Mouse (Mus musculus): Measurements from ENCODE around the gene Gm42372. TPM values are rescaled to one million over a fixed set of nuclear protein-coding genes. Genes with fewer than 3 reads are reported as not detected.
A peak's percentile ranks its signal among the peaks of the same experiment; 100 is the strongest.

Gm42372 gene
- polyA plus RNA-seq, 1 experiment = not detected

DNA sequence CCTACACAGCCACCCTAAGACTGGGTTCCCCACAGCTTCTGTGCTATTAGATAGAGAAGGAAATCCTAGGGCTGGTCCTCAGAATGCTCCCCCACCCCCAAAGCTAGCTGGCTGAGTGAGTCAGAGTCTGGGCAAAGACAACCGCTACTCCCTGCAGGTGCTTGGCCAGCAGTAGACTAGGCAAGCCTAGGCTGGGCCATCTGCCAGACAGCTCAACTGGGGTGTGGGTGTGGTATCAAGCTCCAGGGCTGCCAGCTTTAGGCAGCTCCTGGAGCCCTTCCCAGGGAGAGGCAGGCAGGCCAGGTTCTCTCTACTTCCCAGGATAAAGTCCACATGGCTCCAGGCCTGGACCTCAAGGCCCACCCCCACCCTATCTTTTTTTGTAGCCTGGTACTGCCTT lies 34.1 kb downstream of the Gm42372 start:
- Histone ChIP-seq H3K27ac (ENCODE audit: insufficient read depth, low read length) (peak overlapping the region; percentile 18; the same call in 1 of the 2 replicates), H3K4me3 (ENCODE audit: insufficient read depth, low read length) (no peak overlapping the region), H3K4me1 (ENCODE audit: control insufficient read depth, insufficient read depth, low read length) (peaks cover 6% of the 10 kb centered on the region; the same call in 1 of the 2 replicates)
- TF ChIP-seq POLR2A (IDR thresholded peaks at IDR 0.05; ENCODE audit: low read depth, low read length) (no peak), CTCF (IDR thresholded peaks at IDR 0.05; ENCODE audit: borderline replicate concordance, insufficient read depth, low read length) (no peak)

DNA sequence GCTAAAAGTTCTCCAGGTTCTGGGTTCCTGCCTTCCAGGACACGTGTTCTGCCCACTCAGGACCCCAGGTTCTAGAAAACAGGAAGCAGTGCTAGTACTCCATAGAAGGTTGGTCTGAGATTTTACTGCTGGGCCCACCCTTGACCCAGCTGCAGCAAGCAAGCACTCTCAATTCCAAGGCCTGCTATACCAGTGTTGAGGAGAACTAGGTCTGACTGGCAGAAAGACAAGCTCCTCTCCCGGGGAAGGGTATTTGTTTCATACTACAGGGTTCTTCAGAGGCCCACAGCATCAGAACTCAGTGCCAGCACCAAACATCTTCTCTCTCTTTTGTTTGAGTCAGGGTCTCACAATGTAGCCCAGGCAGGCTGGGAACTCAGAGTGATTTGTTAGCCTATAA lies 35.0 kb downstream of the Gm42372 start:
- peaks cover 6% of the 10 kb centered on the region; the same call in 1 of the 2 replicates for H3K4me1 ChIP-seq (ENCODE audit: control insufficient read depth, insufficient read depth, low read length)
- no peak overlapping the region for H3K27ac ChIP-seq (ENCODE audit: insufficient read depth, low read length)
- TF ChIP-seq CTCF (IDR thresholded peaks at IDR 0.05; ENCODE audit: borderline replicate concordance, insufficient read depth, low read length) (no peak), POLR2A (IDR thresholded peaks at IDR 0.05; ENCODE audit: low read depth, low read length) (no peak)

DNA sequence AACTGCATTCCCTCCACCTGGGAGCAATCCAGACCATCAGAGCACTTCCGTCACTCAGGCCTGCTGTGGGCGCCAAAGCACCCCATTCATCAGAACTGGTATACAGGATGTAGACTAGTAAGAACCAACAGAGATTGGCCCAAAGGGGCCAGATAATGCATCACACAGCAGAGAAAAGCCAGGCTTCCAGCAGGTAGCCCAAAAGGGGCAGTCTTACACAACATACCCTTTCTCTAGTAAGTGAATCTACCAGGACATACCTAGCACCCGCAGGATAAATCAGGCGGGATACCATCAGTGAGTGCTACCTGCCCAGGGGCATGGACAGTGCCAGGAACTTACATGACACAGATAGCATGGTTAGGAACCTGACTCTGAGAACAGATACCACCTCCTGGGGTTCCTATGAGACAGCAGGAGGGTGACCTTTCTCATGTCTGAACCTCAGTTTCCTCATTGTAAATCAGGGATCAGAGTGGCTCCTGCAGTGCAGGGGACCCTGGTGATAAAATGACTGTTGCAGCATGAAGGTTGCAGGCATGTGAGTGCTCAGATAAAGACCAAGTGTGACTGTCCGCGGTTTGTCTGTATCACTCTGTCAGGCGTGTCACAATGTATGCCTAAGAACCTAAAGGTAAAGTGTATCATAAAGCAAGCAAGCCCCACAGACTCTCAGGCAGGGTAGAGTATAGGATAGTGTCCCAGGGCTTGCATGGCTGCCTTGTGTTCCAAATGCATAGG lies 36.7 kb downstream of the Gm42372 start:
- TF ChIP-seq POLR2A (IDR thresholded peaks at IDR 0.05; ENCODE audit: low read depth, low read length) (no peak), CTCF (IDR thresholded peaks at IDR 0.05; ENCODE audit: borderline replicate concordance, insufficient read depth, low read length) (no peak)
- no peak overlapping the region for H3K4me3 ChIP-seq (ENCODE audit: insufficient read depth, low read length)
- H3K4me1 ChIP-seq (ENCODE audit: control insufficient read depth, insufficient read depth, low read length) = peaks cover 6% of the 10 kb centered on the region; the same call in 1 of the 2 replicates
- H3K27ac ChIP-seq (ENCODE audit: insufficient read depth, low read length) = no peak overlapping the region

More for the DNA sequence above, 35.0 kb downstream of the Gm42372 start:
- no peak overlapping the region for H3K4me3 ChIP-seq (ENCODE audit: insufficient read depth, low read length)

- TF ChIP-seq CTCF (IDR thresholded peaks at IDR 0.05; ENCODE audit: borderline replicate concordance, insufficient read depth, low read length) (no peak), POLR2A (IDR thresholded peaks at IDR 0.05; ENCODE audit: low read depth, low read length) (no peak)
- no peak overlapping the region for H3K4me3 ChIP-seq (ENCODE audit: insufficient read depth, low read length)
- peaks cover 6% of the 10 kb centered on the region; the same call in 1 of the 2 replicates for H3K4me1 ChIP-seq (ENCODE audit: control insufficient read depth, insufficient read depth, low read length)
- H3K27ac ChIP-seq (ENCODE audit: insufficient read depth, low read length) = no peak overlapping the region
Measured at GRCm38 (mm10) chr7:17022176-17022575, 39.3 kb downstream of the Gm42372 start.

DNA sequence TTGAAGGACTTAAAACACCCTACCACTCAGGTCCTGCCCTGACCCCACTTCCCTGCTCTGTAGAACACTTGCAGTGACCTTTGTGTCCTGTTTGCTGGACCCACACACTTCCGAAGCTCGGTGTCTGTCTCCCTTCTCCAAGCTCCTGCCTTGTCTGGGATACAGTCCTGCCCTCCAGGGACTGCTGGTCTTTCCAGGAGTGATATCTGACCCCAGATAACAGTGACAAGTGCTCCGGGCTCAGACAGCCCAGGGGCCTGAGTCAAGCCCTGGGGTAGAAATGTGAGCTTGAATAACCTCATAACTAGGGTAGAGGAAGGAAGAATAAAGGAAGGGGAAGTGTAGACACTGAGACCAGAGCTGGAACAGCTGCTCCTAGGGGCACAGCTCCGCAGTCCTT lies 40.8 kb downstream of the Gm42372 start:
- no peaks in the 10 kb centered on the region for H3K4me1 ChIP-seq (ENCODE audit: control insufficient read depth, insufficient read depth, low read length)
- TF ChIP-seq POLR2A (IDR thresholded peaks at IDR 0.05; ENCODE audit: low read depth, low read length) (no peak), CTCF (IDR thresholded peaks at IDR 0.05; ENCODE audit: borderline replicate concordance, insufficient read depth, low read length) (no peak)
- no peak overlapping the region for H3K27ac ChIP-seq (ENCODE audit: insufficient read depth, low read length)
- no peak overlapping the region for H3K4me3 ChIP-seq (ENCODE audit: insufficient read depth, low read length)

DNA sequence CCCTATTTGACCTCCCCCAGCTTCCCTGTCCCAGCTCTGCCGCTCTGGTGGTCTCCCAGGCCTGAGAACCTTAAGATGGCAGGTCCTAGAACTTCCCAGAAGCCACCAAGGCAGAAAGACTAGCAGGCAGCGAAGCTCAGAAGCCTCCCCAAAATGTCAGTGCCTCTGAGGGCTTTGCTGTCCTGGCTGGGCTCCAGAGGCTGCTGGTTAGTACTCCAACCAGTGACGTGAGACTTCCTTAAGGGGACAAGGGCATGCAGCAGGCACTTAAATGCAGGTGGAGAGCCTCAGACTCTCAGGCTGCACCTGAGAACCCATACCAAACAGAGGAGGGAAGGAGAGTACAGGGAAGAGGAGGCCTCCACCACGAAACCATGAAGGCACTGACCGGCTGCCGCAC lies 41.3 kb downstream of the Gm42372 start:
- no peaks in the 10 kb centered on the region for H3K4me1 ChIP-seq (ENCODE audit: control insufficient read depth, insufficient read depth, low read length)
- no peak overlapping the region for H3K4me3 ChIP-seq (ENCODE audit: insufficient read depth, low read length)
- H3K27ac ChIP-seq (ENCODE audit: insufficient read depth, low read length) = no peak overlapping the region
- TF ChIP-seq CTCF (IDR thresholded peaks at IDR 0.05; ENCODE audit: borderline replicate concordance, insufficient read depth, low read length) = no peak
- no peak for TF ChIP-seq POLR2A (IDR thresholded peaks at IDR 0.05; ENCODE audit: low read depth, low read length)

DNA sequence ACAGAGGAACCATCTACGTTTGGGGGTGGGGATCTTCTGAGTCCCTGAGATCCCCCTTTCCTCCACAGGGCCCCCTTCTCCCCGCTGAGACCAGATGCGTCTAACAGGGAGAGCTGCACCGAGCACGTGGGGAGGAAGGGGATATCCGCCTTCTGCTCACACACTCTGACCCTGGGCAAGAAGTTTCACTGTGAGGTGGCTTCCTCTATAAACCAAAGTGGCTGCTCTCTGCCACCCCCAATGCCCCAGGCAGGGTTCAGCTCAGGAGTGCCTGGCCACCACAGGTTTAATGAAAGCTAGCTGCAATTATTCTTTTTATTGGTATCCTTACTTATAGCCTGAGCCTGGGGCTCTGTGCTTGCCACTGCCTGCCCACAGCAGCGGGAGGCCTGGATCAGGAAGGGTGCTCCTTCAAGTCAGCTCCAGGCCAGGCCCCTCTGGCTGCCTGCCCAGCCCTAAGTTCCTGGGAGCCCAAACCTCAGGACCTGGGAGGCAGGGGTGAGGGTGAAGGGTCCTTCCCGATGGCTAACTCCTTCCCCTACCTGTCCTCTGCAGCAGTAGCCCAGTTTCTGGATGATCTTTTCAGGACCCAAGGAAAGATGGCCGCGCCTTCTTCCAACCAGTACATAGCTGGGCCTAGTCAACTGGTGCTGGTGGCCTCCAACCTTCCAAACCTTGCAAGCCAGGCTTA lies 42.1 kb downstream of the Gm42372 start:
- no peak overlapping the region for H3K27ac ChIP-seq (ENCODE audit: insufficient read depth, low read length)

DNA sequence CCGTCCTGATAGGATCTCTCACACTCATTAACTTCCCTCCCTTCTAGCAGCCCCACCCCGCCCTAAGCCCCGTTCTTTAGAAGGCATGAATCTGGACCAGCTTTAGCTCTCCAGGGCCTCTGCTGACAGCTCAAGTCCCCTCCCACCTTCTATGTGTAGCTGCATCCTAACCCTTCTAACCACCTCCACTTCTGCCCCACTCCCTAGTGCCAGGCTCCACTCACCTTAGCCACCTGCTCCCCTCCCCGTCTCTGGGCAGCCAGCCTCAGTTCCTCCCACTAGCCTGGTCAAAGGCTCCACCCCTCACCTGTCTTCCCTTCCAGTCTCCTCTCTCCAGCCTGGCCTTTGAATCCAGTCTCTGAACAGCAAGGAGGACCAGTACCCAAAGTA lies 42.6 kb downstream of the Gm42372 start:
- TF ChIP-seq CTCF (IDR thresholded peaks at IDR 0.05; ENCODE audit: borderline replicate concordance, insufficient read depth, low read length) (no peak), POLR2A (IDR thresholded peaks at IDR 0.05; ENCODE audit: low read depth, low read length) (no peak)
- no peak overlapping the region for H3K4me3 ChIP-seq (ENCODE audit: insufficient read depth, low read length)
- H3K4me1 ChIP-seq (ENCODE audit: control insufficient read depth, insufficient read depth, low read length) = no peaks in the 10 kb centered on the region
- H3K27ac ChIP-seq (ENCODE audit: insufficient read depth, low read length) = no peak overlapping the region

More for the DNA sequence above, 42.1 kb downstream of the Gm42372 start:
- TF ChIP-seq POLR2A (IDR thresholded peaks at IDR 0.05; ENCODE audit: low read depth, low read length) = no peak
- TF ChIP-seq CTCF (IDR thresholded peaks at IDR 0.05; ENCODE audit: borderline replicate concordance, insufficient read depth, low read length) = no peak
- Histone ChIP-seq H3K4me1 (ENCODE audit: control insufficient read depth, insufficient read depth, low read length) (no peaks in the 10 kb centered on the region), H3K4me3 (ENCODE audit: insufficient read depth, low read length) (no peak overlapping the region)

DNA sequence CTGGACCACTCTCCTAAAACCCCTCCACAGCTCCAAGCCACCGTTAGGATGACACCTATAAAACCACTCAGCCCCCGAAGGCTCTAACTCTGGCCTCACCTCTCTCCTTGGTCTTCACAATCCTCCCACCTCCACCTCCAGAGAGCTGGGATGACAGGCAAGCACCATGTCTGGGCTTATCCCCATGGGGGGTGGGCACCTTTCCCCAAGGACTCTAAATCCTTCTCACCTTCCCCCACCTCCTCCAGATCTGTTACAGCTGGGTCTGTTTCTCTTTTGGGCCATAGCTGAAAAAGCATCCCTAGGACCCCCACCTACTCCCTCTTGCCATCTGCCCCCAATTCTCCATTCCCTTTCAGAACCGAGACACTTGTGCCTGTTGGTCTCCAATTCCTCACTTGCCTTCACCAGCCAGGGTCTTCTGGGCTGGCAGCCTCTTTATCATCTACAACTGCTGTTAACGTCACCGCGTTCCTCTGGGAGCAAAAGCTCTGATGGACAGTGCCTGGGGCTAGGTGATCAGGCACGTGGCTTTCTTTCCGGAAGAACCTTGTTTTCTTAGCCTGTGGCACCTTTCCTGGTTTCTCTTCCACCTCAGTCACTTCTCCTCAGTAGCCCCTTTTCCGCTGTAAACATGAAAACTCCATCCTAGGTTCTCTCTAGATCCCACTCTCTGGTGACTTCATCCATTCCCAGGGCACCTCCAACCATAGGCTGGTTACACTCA lies 43.2 kb downstream of the Gm42372 start:
- Histone ChIP-seq H3K4me1 (ENCODE audit: control insufficient read depth, insufficient read depth, low read length) (no peaks in the 10 kb centered on the region), H3K27ac (ENCODE audit: insufficient read depth, low read length) (no peak overlapping the region), H3K4me3 (ENCODE audit: insufficient read depth, low read length) (peak overlapping the region; percentile 88)
- TF ChIP-seq CTCF (IDR thresholded peaks at IDR 0.05; ENCODE audit: borderline replicate concordance, insufficient read depth, low read length) (no peak), POLR2A (IDR thresholded peaks at IDR 0.05; ENCODE audit: low read depth, low read length) (no peak)

All from embryonic fibroblast, embryonic 13.5 days (primary cell).